Mouse (Mus musculus) liver, postnatal 0 days (tissue): ENCODE results near the gene Naif1.

Experiments used
- CTCF ChIP-seq: sonication (generic); IDR thresholded peaks from 2 replicates; pipeline ENCODE4 v1.5.1; 2016; ENCODE audit warnings: antibody characterized with exemption, low read depth
- EP300 ChIP-seq: IDR thresholded peaks from 2 replicates; pipeline ENCODE4 v1.6.1; 2016; ENCODE audit warnings: antibody characterized with exemption, low read depth, mild to moderate bottlenecking

GRCm38 (mm10) chr2:32495185-32495726 lies 45.0 kb downstream of the Naif1 start:
- no peak for TF ChIP-seq EP300
- TF ChIP-seq CTCF = no peak
